In genomic region chr3:66137601-66138000, GRCm38 (mm10) we compare ENCODE assay signal across 19 mouse cellular contexts.
DNase-seq lines count a peak whose midpoint lies in the region; ATAC-seq and TF ChIP-seq lines count a peak whose summit lies in the region.
"Had no signal": no experiment of that assay in that cellular context is flagged by ENCODE, and none has a peak within 500 bp of the region (broad histone marks: within the 10 kb centered on the region; RNA-seq: fewer than 3 reads in every experiment).

No protein-coding gene starts in this region.

- H3K4me3 ChIP-seq in embryonic facial prominence, embryonic 14.5 days (ENCODE audit: low read depth, low read length): no peak overlapping the region
- no peak overlapping the region for H3K4me3 ChIP-seq in embryonic facial prominence, embryonic 10.5 days
- no peak overlapping the region for H3K4me3 ChIP-seq in midbrain, embryonic 15.5 days
- no peak overlapping the region for H3K4me3 ChIP-seq in midbrain, embryonic 11.5 days (ENCODE audit: low read depth, low read length)
- no peak overlapping the region for H3K4me3 ChIP-seq in midbrain, postnatal 0 days (ENCODE audit: low read depth, low read length)
- H3K4me3 ChIP-seq: embryonic facial prominence, embryonic 13.5 days; forebrain, embryonic 13.5 days; forebrain, embryonic 15.5 days had no signal

- H3K4me2 ChIP-seq in embryonic facial prominence, embryonic 14.5 days (ENCODE audit: low read depth, low read length): no peak overlapping the region
- H3K4me2 ChIP-seq in midbrain, embryonic 15.5 days: no peak overlapping the region
- no peak overlapping the region for H3K4me2 ChIP-seq in midbrain, embryonic 11.5 days
- H3K4me2 ChIP-seq in midbrain, postnatal 0 days (ENCODE audit: low read depth, low read length, poor library complexity, severe bottlenecking): no peak overlapping the region
- H3K4me2 ChIP-seq: embryonic facial prominence, embryonic 13.5 days; forebrain, embryonic 13.5 days; forebrain, embryonic 15.5 days had no signal

- no peak overlapping the region for H3K27ac ChIP-seq in embryonic facial prominence, embryonic 14.5 days (replicated peaks; ENCODE audit: low read depth, low read length)
- H3K27ac ChIP-seq in embryonic facial prominence, embryonic 10.5 days (replicated peaks): no peak overlapping the region
- no peak overlapping the region for H3K27ac ChIP-seq in midbrain, embryonic 15.5 days
- H3K27ac ChIP-seq in midbrain, embryonic 11.5 days (ENCODE audit: low read depth, low read length): no peak overlapping the region
- no peak overlapping the region for H3K27ac ChIP-seq in midbrain, postnatal 0 days (ENCODE audit: low read depth, low read length)
- H3K27ac ChIP-seq: embryonic facial prominence, embryonic 13.5 days; forebrain, embryonic 13.5 days; forebrain, embryonic 15.5 days had no signal

- TF ChIP-seq CTCF in brain, embryonic 14.5 days (IDR thresholded peaks at IDR 0.05; ENCODE audit: borderline replicate concordance, extremely low read depth, insufficient read depth, insufficient read length): no peak
- no peak for TF ChIP-seq CTCF in midbrain, postnatal 0 days (IDR thresholded peaks at IDR 0.05)

- WGBS in embryonic facial prominence, embryonic 14.5 days: 38% methylated on average over 7 of the region's 7 CpGs
- 71% methylated on average over 7 of the region's 7 CpGs for WGBS in embryonic facial prominence, embryonic 10.5 days
- 47% methylated on average over 7 of the region's 7 CpGs for WGBS in midbrain, embryonic 15.5 days
- WGBS in midbrain, embryonic 11.5 days: 70% methylated on average over 7 of the region's 7 CpGs
- WGBS in midbrain, postnatal 0 days: 31% methylated on average over 7 of the region's 7 CpGs

- no peak for ATAC-seq in embryonic facial prominence, embryonic 14.5 days (ENCODE audit: low read depth)
- ATAC-seq in midbrain, embryonic 15.5 days (replicated peaks): peak; percentile 80
- ATAC-seq in midbrain, embryonic 11.5 days (ENCODE audit: low FRiP score): no peak
- 0 out of 2 replicates have a peak, but pooled peaks have one; percentile 49 for ATAC-seq in midbrain, postnatal 0 days (ENCODE audit: low FRiP score)
- ATAC-seq: forebrain, embryonic 13.5 days; forebrain, embryonic 15.5 days; forebrain, postnatal 0 days had no signal

- H3K27me3 ChIP-seq in embryonic facial prominence, embryonic 14.5 days (replicated peaks; ENCODE audit: control insufficient read depth, insufficient read depth, low read length): no peaks in the 10 kb centered on the region
- H3K27me3 ChIP-seq in embryonic facial prominence, embryonic 10.5 days (replicated peaks; ENCODE audit: low read depth, poor library complexity, severe bottlenecking): no peaks in the 10 kb centered on the region
- H3K27me3 ChIP-seq in midbrain, embryonic 15.5 days (replicated peaks): no peaks in the 10 kb centered on the region
- no peaks in the 10 kb centered on the region for H3K27me3 ChIP-seq in midbrain, embryonic 11.5 days (ENCODE audit: control insufficient read depth, insufficient read depth, low read length)
- no peaks in the 10 kb centered on the region for H3K27me3 ChIP-seq in midbrain, postnatal 0 days (ENCODE audit: insufficient read depth, low read length)
- H3K27me3 ChIP-seq: embryonic facial prominence, embryonic 13.5 days; forebrain, embryonic 13.5 days; forebrain, embryonic 15.5 days had no signal

- H3K9ac ChIP-seq in embryonic facial prominence, embryonic 14.5 days (ENCODE audit: low read depth, low read length): no peak overlapping the region
- no peak overlapping the region for H3K9ac ChIP-seq in midbrain, embryonic 15.5 days
- H3K9ac ChIP-seq in midbrain, embryonic 11.5 days (ENCODE audit: low read length): no peak overlapping the region
- no peak overlapping the region for H3K9ac ChIP-seq in midbrain, postnatal 0 days (replicated peaks; ENCODE audit: low read length, poor library complexity, severe bottlenecking)
- H3K9ac ChIP-seq: embryonic facial prominence, embryonic 13.5 days; forebrain, embryonic 13.5 days; forebrain, embryonic 15.5 days; forebrain, postnatal 0 days had no signal

- H3K4me1 ChIP-seq in embryonic facial prominence, embryonic 14.5 days (ENCODE audit: control insufficient read depth, insufficient read depth, low read length): peaks cover 14% of the 10 kb centered on the region
- peaks cover 29% of the 10 kb centered on the region for H3K4me1 ChIP-seq in embryonic facial prominence, embryonic 10.5 days
- H3K4me1 ChIP-seq in midbrain, embryonic 15.5 days: 0 out of 2 replicates have a peak, but pooled peaks cover 9% of the 10 kb centered on the region
- 0 out of 2 replicates have a peak, but pooled peaks cover 4% of the 10 kb centered on the region for H3K4me1 ChIP-seq in midbrain, embryonic 11.5 days (ENCODE audit: control insufficient read depth, insufficient read depth, low read length)
- no peaks in the 10 kb centered on the region for H3K4me1 ChIP-seq in midbrain, postnatal 0 days (ENCODE audit: insufficient read depth, low read length)
- H3K4me1 ChIP-seq: forebrain, embryonic 13.5 days; forebrain, embryonic 15.5 days had no signal

- peak; percentile 39 for DNase-seq in embryonic facial prominence, embryonic 14.5 days (ENCODE audit: low spot score)
- DNase-seq in embryonic facial prominence, embryonic 10.5 days (ENCODE audit: low spot score): no peak
- no peak for DNase-seq in midbrain, embryonic 11.5 days (ENCODE audit: low spot score, missing footprints)
- peak; percentile 32 for DNase-seq in brain, embryonic 14.5 days (ENCODE audit: low read depth)
- DNase-seq in midbrain, postnatal 0 days (ENCODE audit: low spot score): no peak
- no peak for DNase-seq in spleen, adult 12 weeks (ENCODE audit: low spot score)
- DNase-seq: adrenal gland, adult 2 months; adrenal gland, postnatal 10 days; adrenal gland, postnatal 25 days; cerebellum, adult 11-12 months; cerebellum, adult 2 months; cerebellum, adult 9-10 months; cerebellum, postnatal 10 days; cerebellum, postnatal 25 days; forebrain, postnatal 0 days had no signal

- TF ChIP-seq POLR2A in brain, embryonic 14.5 days (IDR thresholded peaks at IDR 0.05; ENCODE audit: borderline replicate concordance, extremely low read depth, insufficient read depth, insufficient read length, poor library complexity, severe bottlenecking): no peak

- H3K9me3 ChIP-seq in embryonic facial prominence, embryonic 14.5 days (ENCODE audit: control insufficient read depth, low read length): no peaks in the 10 kb centered on the region
- H3K9me3 ChIP-seq in embryonic facial prominence, embryonic 10.5 days: no peaks in the 10 kb centered on the region
- no peaks in the 10 kb centered on the region for H3K9me3 ChIP-seq in midbrain, embryonic 15.5 days
- H3K9me3 ChIP-seq in midbrain, embryonic 11.5 days (ENCODE audit: control insufficient read depth, low read length): no peaks in the 10 kb centered on the region
- H3K9me3 ChIP-seq in midbrain, postnatal 0 days (ENCODE audit: low read length): no peaks in the 10 kb centered on the region
- H3K9me3 ChIP-seq: embryonic facial prominence, embryonic 13.5 days; forebrain, embryonic 13.5 days; forebrain, embryonic 15.5 days had no signal

- no peaks in the 10 kb centered on the region for H3K36me3 ChIP-seq in embryonic facial prominence, embryonic 14.5 days (ENCODE audit: control insufficient read depth, insufficient read depth, low read length)
- no peaks in the 10 kb centered on the region for H3K36me3 ChIP-seq in embryonic facial prominence, embryonic 10.5 days (replicated peaks)
- no peaks in the 10 kb centered on the region for H3K36me3 ChIP-seq in midbrain, embryonic 15.5 days (replicated peaks)
- no peaks in the 10 kb centered on the region for H3K36me3 ChIP-seq in midbrain, embryonic 11.5 days (ENCODE audit: control insufficient read depth, insufficient read depth, low read length)
- H3K36me3 ChIP-seq in midbrain, postnatal 0 days (ENCODE audit: insufficient read depth, low read length): no peaks in the 10 kb centered on the region
- H3K36me3 ChIP-seq: embryonic facial prominence, embryonic 13.5 days; forebrain, embryonic 15.5 days had no signal

Comparison
In these comparisons a context has a peak if more than half of its experiments do, and no peak if none do; other contexts are left out.
1. ATAC-seq: peak in midbrain, embryonic 15.5 days (single experiment) and midbrain, postnatal 0 days (single experiment); none in embryonic facial prominence, embryonic 14.5 days (single experiment) and midbrain, embryonic 11.5 days (single experiment).
2. DNase-seq: peak in embryonic facial prominence, embryonic 14.5 days (single experiment) and brain, embryonic 14.5 days (single experiment); none in embryonic facial prominence, embryonic 10.5 days (single experiment), midbrain, embryonic 11.5 days (single experiment), midbrain, postnatal 0 days (single experiment) and spleen, adult 12 weeks (single experiment).